Mouse (Mus musculus) cerebellum, adult 2 months (tissue): ENCODE measurements at regions not wholly inside any gene's neighbourhood (a gene's known extent, or its start where the extent isn't known, plus 50 kb on each side); places are given as distances from the start of the nearest gene placed in this dataset.

ENCODE experiments used
- CTCF ChIP-seq: fragments of 200-500 bp; IDR thresholded peaks from 2 replicates; pipeline ENCODE4 v1.5.1; 2011; ENCODE audit warnings: low read depth, mild to moderate bottlenecking, control low read depth, low read length, moderate library complexity, borderline replicate concordance; ENCODE audit not compliant: insufficient read depth
- POLR2A ChIP-seq: fragments of 200-500 bp; IDR thresholded peaks from 2 replicates; pipeline ENCODE4 v1.6.1; 2011; ENCODE audit warnings: low read length, control low read depth, borderline replicate concordance; ENCODE audit not compliant: insufficient read depth

DNA sequence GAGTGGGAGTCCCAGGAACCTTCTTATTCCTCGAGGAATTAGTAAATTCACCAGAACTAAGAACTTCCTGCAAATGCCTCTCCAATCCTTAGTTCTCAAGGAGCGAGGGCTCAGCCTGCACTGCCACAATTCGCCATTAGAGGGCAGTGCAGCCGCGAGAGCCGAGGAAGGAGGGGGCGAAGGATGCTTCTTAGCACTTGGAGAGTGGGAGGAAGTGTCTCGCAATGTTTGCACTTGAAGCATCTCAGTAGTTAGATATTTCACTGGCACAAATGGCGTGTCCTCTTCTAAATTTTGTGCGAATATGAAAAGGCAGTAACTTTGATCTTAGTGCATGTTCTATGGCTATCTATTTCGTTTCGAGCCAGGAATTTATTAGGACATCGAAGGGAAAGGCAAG is 59.0 kb upstream of the Slc30a5 start:
- TF ChIP-seq POLR2A (no peak), CTCF (peak; percentile 95)
